Mouse (Mus musculus) c-Kit-positive CD71-negative TER-119-negative erythroid progenitor cells, embryonic 14.5 days (primary cell): ENCODE measurements around the gene Olfr76.
A peak's percentile ranks its signal among the peaks of the same experiment; 100 is the strongest.
"Not testable (repeated sequence)": the region's sequence is repeated elsewhere in the genome, so short reads cannot be mapped to it uniquely, and the experiment has no call there.

Experiments used
- DNase-seq: peaks from one replicate; pipeline ENCODE4 v3.0.0-alpha.2; 2013; ENCODE audit warnings: low read depth

Gene Olfr76

GRCm38 (mm10) chr19:12123103-12123502, at the start of gene Olfr76:
Gene Olfr76 (minus strand): TSS chr19:12123203.
- DNase-seq: no peak

- DNase-seq: not testable (repeated sequence)
Measured at GRCm38 (mm10) chr19:12170062-12170599, 47.1 kb upstream of the Olfr76 start, which contains the start of gene Olfr1555-ps1. Gene Olfr1555-ps1 (minus strand): TSS chr19:12170112.

DNA sequence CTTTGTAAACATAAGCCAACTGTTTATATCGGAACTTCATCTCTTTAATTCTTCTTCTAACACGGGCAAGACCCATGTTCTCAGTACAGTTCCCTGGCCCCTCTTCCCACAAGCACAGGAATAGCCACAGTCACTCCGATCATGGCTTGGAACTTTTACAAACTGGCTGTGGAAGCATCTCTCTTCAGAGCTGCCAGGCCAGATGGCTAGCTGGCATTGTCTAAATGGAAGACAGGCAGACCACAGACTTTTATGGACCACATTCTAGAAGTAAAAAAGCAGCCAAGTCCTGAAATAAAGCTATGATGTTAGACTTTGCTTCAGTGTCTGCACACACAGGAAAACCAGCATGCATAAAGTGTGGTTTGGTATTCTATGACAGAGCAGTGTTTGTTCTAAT, 22.4 kb upstream of the Olfr76 start:
- no peak for DNase-seq

DNA sequence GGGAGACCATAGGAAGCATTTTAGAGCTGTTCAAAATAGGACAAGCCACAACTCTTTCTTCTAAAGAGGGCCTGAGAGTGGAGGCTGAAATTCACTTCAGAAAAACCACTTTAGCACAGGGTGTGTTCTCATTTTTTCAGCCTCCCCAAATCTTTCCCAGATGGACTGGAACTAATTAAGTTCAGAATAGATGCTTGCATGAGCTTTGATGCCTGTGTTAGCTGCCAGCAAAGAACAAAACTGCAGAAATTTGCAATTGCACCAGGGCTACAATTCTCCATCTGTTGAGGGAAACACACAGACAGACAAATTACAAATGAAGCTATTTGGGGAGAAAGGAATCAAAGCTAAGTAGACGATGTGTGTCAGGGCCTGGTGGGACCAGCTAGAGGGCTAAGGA, 20.4 kb upstream of the Olfr76 start:
- DNase-seq: no peak

DNA sequence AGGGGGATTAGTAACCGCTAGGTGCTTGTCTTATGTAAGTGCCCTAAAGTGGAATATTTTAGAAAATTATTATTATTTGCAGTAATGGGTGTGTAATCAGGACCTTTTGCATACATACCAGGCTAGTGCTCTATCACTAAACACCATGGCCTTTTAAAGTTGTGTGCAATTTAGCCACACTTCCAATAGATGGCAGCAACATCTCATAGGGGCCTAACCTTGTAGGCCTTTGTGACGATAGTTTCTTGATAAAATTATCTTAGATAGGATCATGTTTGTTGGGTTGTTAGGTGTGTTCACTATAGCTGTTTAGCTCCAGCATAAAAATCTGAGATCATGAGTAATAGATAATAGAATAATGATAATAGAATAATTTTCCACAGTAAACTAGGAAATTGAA, 11.3 kb upstream of the Olfr76 start:
- DNase-seq: peak; percentile 7

DNA sequence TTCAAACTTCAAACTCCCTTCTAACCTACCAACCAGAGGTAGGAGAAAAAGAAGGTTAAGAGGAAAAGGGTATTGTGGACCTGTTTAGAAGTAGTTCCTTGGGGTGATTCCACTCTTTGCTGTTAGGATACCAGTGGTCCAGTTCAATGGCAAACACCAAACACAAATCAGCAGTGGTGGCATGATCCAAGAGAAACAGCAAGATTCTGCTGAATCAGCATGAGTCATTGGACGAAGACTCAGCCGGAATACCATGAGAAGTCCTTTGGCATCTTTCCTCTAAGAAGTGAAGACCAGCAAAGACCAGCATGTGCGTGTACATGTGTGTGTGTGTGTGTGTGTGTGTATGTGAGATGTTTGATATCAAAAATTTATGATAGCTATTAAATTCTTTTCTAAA, 6.5 kb downstream of the Olfr76 start:
- DNase-seq: no peak

DNA sequence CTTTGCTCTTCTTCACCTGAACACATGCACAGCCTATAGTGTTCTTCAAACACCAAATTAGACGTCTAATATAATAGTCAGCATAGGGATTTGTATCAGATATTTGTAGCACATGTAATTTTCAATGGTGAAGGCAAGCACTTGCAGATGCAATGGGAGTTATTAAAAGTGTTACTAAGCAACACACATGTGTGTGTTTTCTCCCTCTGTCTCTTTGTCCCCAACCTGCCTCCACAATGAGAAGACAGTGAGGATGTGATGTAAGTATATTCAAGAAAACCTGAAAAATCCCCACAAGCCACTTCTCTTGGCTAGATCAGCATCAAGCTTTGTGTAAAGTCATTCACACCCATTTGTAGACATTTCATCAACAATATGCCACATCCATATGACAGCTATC, 7.2 kb downstream of the Olfr76 start, which contains the start of gene Olfr1428:
Gene Olfr1428 (minus strand): TSS at position 101 of the 400 bp plus-strand sequence.
- no peak for DNase-seq

DNA sequence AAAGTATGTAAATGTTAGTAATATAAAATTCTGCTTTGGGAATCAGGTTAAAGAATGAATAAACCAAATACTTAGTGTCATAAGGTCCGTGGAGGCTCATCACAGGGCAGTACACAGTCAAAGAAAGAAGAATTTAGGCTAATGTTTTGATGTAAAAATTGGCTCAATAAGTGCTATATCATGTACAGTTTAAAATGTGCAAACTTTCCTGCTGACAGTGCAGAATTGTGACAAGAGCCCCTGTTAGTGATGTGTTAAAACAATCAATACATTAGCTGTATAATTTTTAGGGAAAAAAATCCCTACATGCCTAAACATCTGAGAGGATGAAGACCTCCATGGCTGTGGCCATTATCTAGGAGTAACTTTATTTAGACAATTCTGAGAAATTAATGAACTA, 9.2 kb downstream of the Olfr76 start:
- no peak for DNase-seq

GRCm38 (mm10) chr19:12104541-12104940, 18.5 kb downstream of the Olfr76 start:
- no peak for DNase-seq

- no peak for DNase-seq
Measured at GRCm38 (mm10) chr19:12103234-12103633, 19.8 kb downstream of the Olfr76 start, which contains the start of gene Olfr1427. Gene Olfr1427 (minus strand): TSS chr19:12103334.

- no peak for DNase-seq
Measured at GRCm38 (mm10) chr19:12091913-12092312, 31.1 kb downstream of the Olfr76 start, which contains the start of gene Olfr1426. Gene Olfr1426 (minus strand): TSS chr19:12092013.

GRCm38 (mm10) chr19:12077631-12078030, 45.4 kb downstream of the Olfr76 start, which contains the start of gene Olfr1425:
Gene Olfr1425 (minus strand): TSS chr19:12077731.
- DNase-seq: not testable (repeated sequence)

DNA sequence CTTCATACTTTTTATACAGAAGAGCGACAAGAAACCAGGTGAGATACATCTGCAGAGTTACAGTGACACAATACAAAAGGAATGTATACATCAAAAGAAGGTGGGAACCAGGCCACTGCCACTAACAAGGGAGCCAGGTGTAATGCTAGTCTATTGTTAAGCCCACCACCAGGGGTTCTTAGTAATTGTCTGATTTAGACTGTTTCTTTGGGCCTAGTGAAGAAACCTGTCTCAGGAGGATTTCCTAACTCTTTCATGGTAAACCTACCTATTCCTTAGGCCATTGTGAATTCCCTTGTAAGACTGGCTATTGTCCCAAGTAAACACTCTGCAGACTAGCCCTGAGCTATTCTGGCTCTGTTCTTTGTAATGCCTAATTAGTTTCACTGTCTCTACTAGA, 53.5 kb downstream of the Olfr76 start:
- not testable (repeated sequence) for DNase-seq
